Mouse (Mus musculus) olfactory bulb, adult 2 months (tissue): ENCODE results near the gene Ubr7. TPM values are rescaled to one million over a fixed set of nuclear protein-coding genes. Genes with fewer than 3 reads are reported as not detected.

Experiments used
- H3K27ac ChIP-seq: fragments of 200-500 bp; 2 replicates; pipeline ENCODE4 v1.5.1; 2012; ENCODE audit warnings: low read depth, low read length; ENCODE audit not compliant: insufficient read depth
- H3K4me1 ChIP-seq: fragments of 200-500 bp; 2 replicates; pipeline ENCODE4 v1.6.1; 2012; ENCODE audit warnings: low read length; ENCODE audit not compliant: control insufficient read depth, insufficient read depth
- H3K4me3 ChIP-seq: fragments of 200-500 bp; 2 replicates; pipeline ENCODE4 v1.5.1; 2012; ENCODE audit warnings: mild to moderate bottlenecking, low read depth, low read length, moderate library complexity; ENCODE audit not compliant: insufficient read depth
- CTCF ChIP-seq: fragments of 200-500 bp; IDR thresholded peaks from 2 replicates; pipeline ENCODE4 v1.5.1; 2012; ENCODE audit warnings: low read depth, mild to moderate bottlenecking, low read length, moderate library complexity; ENCODE audit not compliant: insufficient read depth
- POLR2A ChIP-seq: fragments of 200-500 bp; IDR thresholded peaks from 2 replicates; pipeline ENCODE4 v1.6.1; 2012; ENCODE audit warnings: mild to moderate bottlenecking, low read depth, low read length, moderate library complexity; ENCODE audit not compliant: insufficient read depth
- WGBS: fragments of 180-500 bp; shearing (Covaris S2); methylation state at CpG from one replicate; pipeline ENCODE4 v1.1.7; 2018; 5-methylcytosine and 5-hydroxymethylcytosine counted together
- polyA plus RNA-seq: library from polyadenylated mRNA; stranded (reverse); fragments of >200 nt; gene quantifications from 2 replicates; pipeline ENCODE4 v1.2.4, GENCODE M21; 2012; ENCODE audit warnings: low replicate concordance; ENCODE audit not compliant: missing spikeins, insufficient read depth, insufficient read length

The Ubr7 gene
- polyA plus RNA-seq, 1 experiment, result not detected

DNA sequence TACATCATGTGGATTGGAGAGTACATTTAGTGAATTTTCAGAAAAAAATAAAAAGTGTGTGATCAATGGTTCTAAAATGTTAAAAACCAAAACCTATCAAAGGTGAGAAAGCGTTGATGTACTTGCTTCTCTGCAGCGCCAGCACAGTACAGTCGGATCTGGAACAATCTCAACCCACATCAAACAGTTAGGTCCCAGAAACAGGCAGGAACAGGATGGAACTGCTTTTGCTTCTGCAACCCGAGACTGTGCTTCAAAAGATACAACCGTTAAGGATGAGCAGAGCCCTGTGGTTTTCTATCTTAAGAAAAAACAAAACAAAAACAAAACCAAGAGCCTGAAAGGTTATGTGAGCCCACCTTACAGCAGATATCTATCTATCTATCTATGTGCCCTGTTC, 25.1 kb downstream of the Ubr7 start:
- H3K27ac ChIP-seq, result no peak overlapping the region
- 91% methylated on average over 5 of the region's 5 CpGs for WGBS
- TF ChIP-seq CTCF, result no peak
- TF ChIP-seq POLR2A, result no peak
- no peak overlapping the region for H3K4me3 ChIP-seq
- no peaks in the 10 kb centered on the region for H3K4me1 ChIP-seq

DNA sequence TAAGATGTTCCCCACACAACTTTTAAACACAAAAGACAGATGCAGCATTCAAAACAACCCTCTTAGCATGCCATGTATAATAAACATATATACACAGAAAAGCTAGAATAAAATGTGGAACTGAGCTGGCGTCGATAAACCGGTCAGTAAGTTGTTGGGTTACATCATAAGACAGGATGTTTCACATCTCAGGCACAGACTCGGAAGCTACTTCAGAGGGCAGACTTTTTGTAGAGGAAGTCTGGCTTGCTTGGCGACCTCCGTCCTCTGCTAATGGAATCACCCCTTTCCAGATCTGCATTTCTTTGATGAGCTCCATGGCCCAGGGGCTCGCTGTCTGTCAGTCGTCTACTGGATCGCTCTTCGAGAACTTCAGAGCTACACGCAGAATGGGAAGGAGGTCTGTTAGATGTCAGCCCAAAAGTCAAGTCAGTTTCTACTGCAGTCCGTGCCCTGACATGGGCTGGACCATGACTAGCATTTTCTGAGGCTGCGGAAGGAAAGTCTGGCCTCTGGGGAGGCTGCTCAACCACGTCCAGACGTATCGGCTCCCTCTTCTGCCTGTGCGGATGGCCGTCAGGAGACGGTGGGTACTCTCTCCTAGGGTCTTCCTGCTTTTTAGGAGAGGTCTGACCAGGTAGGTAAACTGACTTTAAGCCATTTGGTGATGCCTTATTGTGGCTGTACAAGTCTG, 27.3 kb downstream of the Ubr7 start:
- H3K4me1 ChIP-seq, result no peaks in the 10 kb centered on the region
- no peak overlapping the region for H3K4me3 ChIP-seq
- 91% methylated on average over 19 of the region's 19 CpGs for WGBS
- H3K27ac ChIP-seq, result no peak overlapping the region
- TF ChIP-seq POLR2A (no peak), CTCF (no peak)

DNA sequence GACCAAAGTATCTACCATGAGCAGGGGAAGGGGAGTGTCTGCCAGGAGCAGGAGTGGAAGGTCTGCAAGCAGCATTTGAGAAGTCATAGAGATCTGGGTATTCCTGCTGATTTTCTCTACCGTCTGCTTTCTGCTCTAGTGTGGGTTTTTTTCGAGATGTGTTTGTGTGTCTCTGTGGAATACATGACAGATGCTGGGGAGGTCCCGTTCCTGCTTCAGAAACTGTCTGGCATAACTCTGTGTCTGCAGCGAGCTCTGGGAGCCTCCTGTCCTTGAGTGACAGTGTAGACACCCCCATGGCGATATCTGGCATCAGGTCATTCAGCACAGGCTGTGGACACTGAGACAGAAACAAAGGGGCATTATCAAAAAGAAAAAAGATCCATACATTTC, 27.8 kb downstream of the Ubr7 start:
- TF ChIP-seq CTCF, result no peak
- no peak for TF ChIP-seq POLR2A
- Histone ChIP-seq H3K27ac (no peak overlapping the region), H3K4me3 (no peak overlapping the region), H3K4me1 (no peaks in the 10 kb centered on the region)
- WGBS, result 62% methylated on average over 5 of the region's 5 CpGs

DNA sequence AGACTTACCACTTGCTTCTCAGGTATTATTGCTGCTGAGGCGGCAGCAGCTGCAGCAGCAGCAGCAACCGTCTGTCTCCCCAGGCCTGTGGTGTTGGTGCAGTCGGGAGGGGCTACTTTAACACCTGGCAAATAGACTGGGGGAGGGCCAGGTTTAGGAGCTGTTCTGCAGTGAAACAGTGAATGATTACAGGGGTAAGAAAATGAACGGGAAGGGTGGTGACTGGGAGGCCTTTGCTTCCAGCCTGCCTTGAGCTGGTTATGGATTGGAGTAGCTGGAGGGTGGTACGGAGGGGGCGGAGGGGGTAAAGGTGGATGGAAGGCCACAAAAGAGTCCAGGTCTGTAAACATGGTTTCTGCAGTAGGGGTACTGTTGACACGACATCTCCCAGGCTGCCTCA, 30.2 kb downstream of the Ubr7 start:
- no peak overlapping the region for H3K4me3 ChIP-seq
- TF ChIP-seq POLR2A, result no peak
- TF ChIP-seq CTCF, result no peak
- H3K27ac ChIP-seq, result no peak overlapping the region; the same call in 1 of the 2 replicates
- H3K4me1 ChIP-seq, result no peaks in the 10 kb centered on the region
- WGBS, result 85% methylated on average over 7 of the region's 7 CpGs

DNA sequence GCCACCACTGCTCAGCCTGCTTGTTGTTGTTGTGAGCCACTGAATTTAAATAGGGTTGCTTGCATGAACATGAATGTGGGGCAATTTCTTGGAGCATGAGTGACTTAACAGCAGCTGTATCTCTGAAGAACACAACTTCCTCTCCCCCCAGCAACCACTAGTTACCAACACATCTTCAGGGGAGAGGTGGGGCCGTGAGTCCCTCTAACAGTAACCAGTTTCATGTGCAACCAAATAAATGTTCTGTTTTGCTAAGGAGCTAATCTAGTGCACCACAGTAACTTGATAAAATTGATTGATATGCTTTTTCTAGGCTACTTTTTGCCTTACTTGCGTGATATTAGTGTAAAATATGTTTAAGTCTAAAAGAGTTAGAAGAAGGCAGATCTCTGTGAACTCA, 41.8 kb downstream of the Ubr7 start:
- H3K4me3 ChIP-seq, result no peak overlapping the region
- H3K4me1 ChIP-seq, result no peaks in the 10 kb centered on the region
- TF ChIP-seq POLR2A, result no peak
- no peak for TF ChIP-seq CTCF
- no peak overlapping the region for H3K27ac ChIP-seq
- WGBS, result 96% methylated on average over 2 of the region's 2 CpGs

DNA sequence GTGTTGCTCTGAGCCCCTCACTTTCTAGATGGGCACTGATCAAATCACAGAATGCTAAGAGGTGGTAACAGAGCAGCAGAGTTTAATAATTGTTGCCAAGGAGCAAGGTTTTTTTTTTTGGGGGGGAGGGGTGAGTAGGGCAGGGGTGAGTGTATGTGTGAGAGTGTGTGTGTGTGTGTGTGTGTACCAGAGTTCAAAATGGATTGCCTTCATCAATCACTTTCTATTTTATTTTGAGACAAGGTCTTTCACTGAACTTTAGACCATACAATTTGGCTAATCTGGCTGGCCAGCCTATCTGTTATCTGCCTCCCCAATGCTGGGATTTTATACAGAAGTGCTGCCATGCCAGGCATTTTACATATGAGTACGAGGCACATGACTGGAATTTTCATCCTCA, 57.1 kb downstream of the Ubr7 start:
- no peak overlapping the region for H3K4me3 ChIP-seq
- no peaks in the 10 kb centered on the region for H3K4me1 ChIP-seq
- WGBS, result 78% methylated on average over 1 of the region's 1 CpGs
- TF ChIP-seq POLR2A, result no peak
- TF ChIP-seq CTCF, result no peak
- H3K27ac ChIP-seq, result no peak overlapping the region

DNA sequence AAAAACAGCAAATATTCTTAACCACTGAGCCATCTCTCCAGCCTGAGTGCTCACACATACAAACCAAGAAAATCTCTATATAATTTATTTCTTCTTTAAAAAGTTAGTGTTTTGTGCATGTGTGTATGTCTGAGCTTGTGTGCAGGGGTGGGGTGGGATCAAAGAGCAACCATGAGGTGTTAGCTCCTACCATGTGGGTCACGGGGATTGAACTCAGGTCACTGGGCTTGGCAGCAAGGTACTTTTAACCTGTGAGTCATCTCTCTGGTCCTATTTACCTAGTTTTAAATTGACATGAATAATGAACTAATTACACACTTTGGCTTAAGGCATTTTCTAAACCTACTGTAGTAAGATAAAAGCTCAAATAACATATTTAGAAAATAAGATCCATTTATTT, 68.6 kb downstream of the Ubr7 start:
- no peak overlapping the region for H3K27ac ChIP-seq
- WGBS, result 98% methylated on average over 1 of the region's 1 CpGs
- H3K4me1 ChIP-seq, result no peaks in the 10 kb centered on the region
- TF ChIP-seq POLR2A, result no peak
- no peak for TF ChIP-seq CTCF
- H3K4me3 ChIP-seq, result no peak overlapping the region

DNA sequence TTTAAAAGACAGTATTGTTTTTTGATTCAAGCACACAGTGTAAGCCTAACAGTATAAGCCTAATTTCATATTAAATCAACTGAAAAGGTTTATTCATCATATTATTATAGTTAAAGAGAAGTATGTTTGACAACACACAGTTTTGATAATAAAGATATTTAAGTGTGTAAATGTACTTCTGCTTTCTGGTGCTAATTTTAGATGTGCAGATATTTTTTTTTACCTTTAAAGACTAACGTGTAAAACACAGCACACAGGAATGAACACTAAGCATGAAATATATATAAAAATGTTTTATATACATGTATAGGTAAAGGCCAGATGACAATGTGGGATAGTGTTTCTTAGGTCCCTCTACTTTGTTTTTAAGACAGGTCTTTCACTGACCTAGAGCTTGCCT, 69.4 kb downstream of the Ubr7 start:
- WGBS, result 56% methylated on average over 1 of the region's 1 CpGs
- Histone ChIP-seq H3K4me1 (no peaks in the 10 kb centered on the region), H3K27ac (no peak overlapping the region), H3K4me3 (no peak overlapping the region)
- TF ChIP-seq CTCF (no peak), POLR2A (no peak)

Other genes starting within 250 kb of the Ubr7 start
- not detected in 2 replicates for gene Chga, start 203.0 kb upstream of the Ubr7 start, polyA plus RNA-seq
- not detected in 2 replicates for gene Itpk1, start 53.0 kb upstream of the Ubr7 start, polyA plus RNA-seq
- not detected in 2 replicates for gene Moap1, start 14.3 kb upstream of the Ubr7 start, polyA plus RNA-seq
- not detected in 2 replicates for gene Tmem251, start 14.2 kb upstream of the Ubr7 start, polyA plus RNA-seq
- not detected in 2 replicates for gene Gm28051, start 202 bp upstream of the Ubr7 start, polyA plus RNA-seq
- not detected in 2 replicates for gene Gon7, start 164 bp upstream of the Ubr7 start, polyA plus RNA-seq
- not detected in 2 replicates for gene Gm20604, start 705 bp downstream of the Ubr7 start, polyA plus RNA-seq
- not detected in 2 replicates for gene Btbd7, start 120.5 kb downstream of the Ubr7 start, polyA plus RNA-seq
- gene Cox8c, start 141.3 kb downstream of the Ubr7 start, polyA plus RNA-seq, result not detected in 2 replicates
- gene Unc79, start 190.9 kb downstream of the Ubr7 start, polyA plus RNA-seq, result not detected in 2 replicates